Mouse (Mus musculus): ENCODE results near the gene Bag3. TPM values are rescaled to one million over a fixed set of nuclear protein-coding genes. Genes with fewer than 3 reads are reported as not detected.

The Bag3 gene
- polyA plus RNA-seq (2012): 9.2 and 9.4 TPM in 2 replicates

GRCm38 (mm10) chr7:128523349-128523961, at the start of gene Bag3:
Gene Bag3, plus strand, starts transcription at chr7:128523616.
- H3K4me3 ChIP-seq (replicated peaks): peak within 1 kb of the TSS; percentile 77

GRCm38 (mm10) chr7:128474322-128474721, 49.1 kb upstream of the Bag3 start:
- no peak for TF ChIP-seq GATA1 (IDR thresholded peaks at IDR 0.05; ENCODE audit: low read length)
- no peak for TF ChIP-seq TAL1 (IDR thresholded peaks at IDR 0.05; ENCODE audit: low read length)
- Histone ChIP-seq H3K36me3 (ENCODE audit: control insufficient read depth) (no peaks in the 10 kb centered on the region), H3K27me3 (ENCODE audit: control insufficient read depth) (no peaks in the 10 kb centered on the region), H3K4me1 (ENCODE audit: control insufficient read depth) (no peaks in the 10 kb centered on the region), H3K9me3 (ENCODE audit: control insufficient read depth, low read length) (no peaks in the 10 kb centered on the region), H3K4me3 (replicated peaks) (no peak overlapping the region)

More at GRCm38 (mm10) chr7:128523349-128523961, at the start of gene Bag3:
- Histone ChIP-seq H3K27me3 (ENCODE audit: control insufficient read depth) (peaks cover 8% of the 10 kb centered on the region; the same call in 1 of the 2 replicates), H3K9me3 (ENCODE audit: control insufficient read depth, low read length) (no peaks in the 10 kb centered on the region), H3K36me3 (ENCODE audit: control insufficient read depth) (no peaks in the 10 kb centered on the region), H3K4me1 (ENCODE audit: control insufficient read depth) (peaks cover 42% of the 10 kb centered on the region)
- TF ChIP-seq TAL1 (IDR thresholded peaks at IDR 0.05; ENCODE audit: low read length) (no peak), GATA1 (IDR thresholded peaks at IDR 0.05; ENCODE audit: low read length) (no peak)

GRCm38 (mm10) chr7:128488986-128489385, 34.4 kb upstream of the Bag3 start:
- Histone ChIP-seq H3K36me3 (ENCODE audit: control insufficient read depth) (no peaks in the 10 kb centered on the region), H3K4me1 (ENCODE audit: control insufficient read depth) (no peaks in the 10 kb centered on the region; the same call in 1 of the 2 replicates), H3K9me3 (ENCODE audit: control insufficient read depth, low read length) (peaks cover 6% of the 10 kb centered on the region), H3K27me3 (ENCODE audit: control insufficient read depth) (no peaks in the 10 kb centered on the region), H3K4me3 (replicated peaks) (no peak overlapping the region)
- TF ChIP-seq GATA1 (IDR thresholded peaks at IDR 0.05; ENCODE audit: low read length) (no peak), TAL1 (IDR thresholded peaks at IDR 0.05; ENCODE audit: low read length) (no peak)

GRCm38 (mm10) chr7:128494546-128494945, 28.9 kb upstream of the Bag3 start:
- peaks cover 10% of the 10 kb centered on the region for H3K4me1 ChIP-seq (ENCODE audit: control insufficient read depth)
- no peak overlapping the region for H3K4me3 ChIP-seq (replicated peaks)
- H3K36me3 ChIP-seq (ENCODE audit: control insufficient read depth): no peaks in the 10 kb centered on the region
- no peaks in the 10 kb centered on the region for H3K9me3 ChIP-seq (ENCODE audit: control insufficient read depth, low read length)
- no peaks in the 10 kb centered on the region for H3K27me3 ChIP-seq (ENCODE audit: control insufficient read depth)
- no peak for TF ChIP-seq TAL1 (IDR thresholded peaks at IDR 0.05; ENCODE audit: low read length)
- no peak for TF ChIP-seq GATA1 (IDR thresholded peaks at IDR 0.05; ENCODE audit: low read length)

GRCm38 (mm10) chr7:128499801-128500200, 23.6 kb upstream of the Bag3 start:
- no peak overlapping the region for H3K4me3 ChIP-seq (replicated peaks)
- no peaks in the 10 kb centered on the region for H3K9me3 ChIP-seq (ENCODE audit: control insufficient read depth, low read length)
- H3K36me3 ChIP-seq (ENCODE audit: control insufficient read depth): no peaks in the 10 kb centered on the region
- peaks cover 2% of the 10 kb centered on the region for H3K4me1 ChIP-seq (ENCODE audit: control insufficient read depth)
- TF ChIP-seq TAL1 (IDR thresholded peaks at IDR 0.05; ENCODE audit: low read length): no peak
- no peak for TF ChIP-seq GATA1 (IDR thresholded peaks at IDR 0.05; ENCODE audit: low read length)
- H3K27me3 ChIP-seq (ENCODE audit: control insufficient read depth): no peaks in the 10 kb centered on the region

- Histone ChIP-seq H3K27me3 (ENCODE audit: control insufficient read depth) (no peaks in the 10 kb centered on the region), H3K4me1 (ENCODE audit: control insufficient read depth) (no peaks in the 10 kb centered on the region), H3K36me3 (ENCODE audit: control insufficient read depth) (no peaks in the 10 kb centered on the region), H3K4me3 (replicated peaks) (no peak overlapping the region), H3K9me3 (ENCODE audit: control insufficient read depth, low read length) (no peaks in the 10 kb centered on the region)
- TF ChIP-seq GATA1 (IDR thresholded peaks at IDR 0.05; ENCODE audit: low read length) (no peak), TAL1 (IDR thresholded peaks at IDR 0.05; ENCODE audit: low read length) (no peak)
Measured at GRCm38 (mm10) chr7:128504091-128504490, 19.3 kb upstream of the Bag3 start.

- no peaks in the 10 kb centered on the region for H3K9me3 ChIP-seq (ENCODE audit: control insufficient read depth, low read length)
- no peaks in the 10 kb centered on the region for H3K36me3 ChIP-seq (ENCODE audit: control insufficient read depth)
- H3K4me1 ChIP-seq (ENCODE audit: control insufficient read depth): no peaks in the 10 kb centered on the region
- H3K27me3 ChIP-seq (ENCODE audit: control insufficient read depth): no peaks in the 10 kb centered on the region
- TF ChIP-seq GATA1 (IDR thresholded peaks at IDR 0.05; ENCODE audit: low read length): no peak
- no peak for TF ChIP-seq TAL1 (IDR thresholded peaks at IDR 0.05; ENCODE audit: low read length)
- no peak overlapping the region for H3K4me3 ChIP-seq (replicated peaks)
Measured at GRCm38 (mm10) chr7:128511936-128512335, 11.5 kb upstream of the Bag3 start.

GRCm38 (mm10) chr7:128513512-128513911, 9.9 kb upstream of the Bag3 start:
- H3K4me3 ChIP-seq (replicated peaks): no peak overlapping the region
- H3K9me3 ChIP-seq (ENCODE audit: control insufficient read depth, low read length): no peaks in the 10 kb centered on the region
- no peaks in the 10 kb centered on the region for H3K36me3 ChIP-seq (ENCODE audit: control insufficient read depth)
- TF ChIP-seq GATA1 (IDR thresholded peaks at IDR 0.05; ENCODE audit: low read length): no peak
- no peak for TF ChIP-seq TAL1 (IDR thresholded peaks at IDR 0.05; ENCODE audit: low read length)
- H3K4me1 ChIP-seq (ENCODE audit: control insufficient read depth): no peaks in the 10 kb centered on the region
- H3K27me3 ChIP-seq (ENCODE audit: control insufficient read depth): no peaks in the 10 kb centered on the region

- Histone ChIP-seq H3K9me3 (ENCODE audit: control insufficient read depth, low read length) (no peaks in the 10 kb centered on the region), H3K27me3 (ENCODE audit: control insufficient read depth) (0 out of 2 replicates have a peak, but pooled peaks cover under 1% of the 10 kb centered on the region), H3K36me3 (ENCODE audit: control insufficient read depth) (no peaks in the 10 kb centered on the region), H3K4me1 (ENCODE audit: control insufficient read depth) (peaks cover 1% of the 10 kb centered on the region), H3K4me3 (replicated peaks) (no peak overlapping the region)
- no peak for TF ChIP-seq TAL1 (IDR thresholded peaks at IDR 0.05; ENCODE audit: low read length)
- no peak for TF ChIP-seq GATA1 (IDR thresholded peaks at IDR 0.05; ENCODE audit: low read length)
Measured at GRCm38 (mm10) chr7:128514341-128514740, 9.1 kb upstream of the Bag3 start.
